Mouse (Mus musculus): ENCODE measurements around the gene Il27ra. TPM values are rescaled to one million over a fixed set of nuclear protein-coding genes. Genes with fewer than 3 reads are reported as not detected.

Gene Il27ra
- polyA plus RNA-seq, 1 experiment from 2014 or later = 1.2 TPM

GRCm38 (mm10) chr8:84067911-84068310, 25.5 kb upstream of the Il27ra start:
- Histone ChIP-seq H3K4me3 (replicated peaks; ENCODE audit: low read depth, low read length) (no peak overlapping the region), H3K27me3 (ENCODE audit: insufficient read depth, low read length) (no peaks in the 10 kb centered on the region), H3K4me2 (ENCODE audit: low read length) (peak overlapping the region; percentile 56), H3K36me3 (ENCODE audit: insufficient read depth, low read length) (no peaks in the 10 kb centered on the region), H3K27ac (no peak overlapping the region; the same call in 1 of the 2 replicates), H3K9ac (ENCODE audit: low read depth, low read length) (peak overlapping the region; percentile 92; the same call in 1 of the 2 replicates), H3K4me1 (replicated peaks; ENCODE audit: insufficient read depth, low read length) (peaks cover 38% of the 10 kb centered on the region), H3K9me3 (replicated peaks; ENCODE audit: low read length) (no peaks in the 10 kb centered on the region)
- DNase-seq (ENCODE audit: low spot score) = no peak
- ATAC-seq (replicated peaks; ENCODE audit: low FRiP score, low read depth) = no peak
- WGBS = 64% methylated on average over 7 of the region's 7 CpGs
- TF ChIP-seq CTCF (IDR thresholded peaks at IDR 0.05; ENCODE audit: low read depth) = no peak

- TF ChIP-seq CTCF (IDR thresholded peaks at IDR 0.05; ENCODE audit: low read depth) = no peak
- Histone ChIP-seq H3K27me3 (ENCODE audit: insufficient read depth, low read length) (no peaks in the 10 kb centered on the region), H3K9ac (ENCODE audit: low read depth, low read length) (peak overlapping the region; percentile 92), H3K4me3 (replicated peaks; ENCODE audit: low read depth, low read length) (peak overlapping the region; percentile 96), H3K4me1 (replicated peaks; ENCODE audit: insufficient read depth, low read length) (peaks cover 32% of the 10 kb centered on the region), H3K27ac (peak overlapping the region; percentile 94), H3K36me3 (ENCODE audit: insufficient read depth, low read length) (no peaks in the 10 kb centered on the region), H3K4me2 (ENCODE audit: low read length) (peak overlapping the region; percentile 56), H3K9me3 (replicated peaks; ENCODE audit: low read length) (no peaks in the 10 kb centered on the region)
- ATAC-seq (replicated peaks; ENCODE audit: low FRiP score, low read depth) (peak; percentile 75), DNase-seq (ENCODE audit: low spot score) (peak; percentile 94)
- under 1% methylated on average over 44 of the region's 58 CpGs for WGBS
These were observed 24.7 kb upstream of the Il27ra start for GRCm38 (mm10) chr8:84067047-84067573.

- no peaks in the 10 kb centered on the region for H3K27me3 ChIP-seq (ENCODE audit: insufficient read depth, low read length)
- under 1% methylated on average over 51 of the region's 51 CpGs for WGBS
- peaks cover 28% of the 10 kb centered on the region for H3K4me1 ChIP-seq (replicated peaks; ENCODE audit: insufficient read depth, low read length)
- peak within 1 kb of the TSS; percentile 92 for H3K9ac ChIP-seq (ENCODE audit: low read depth, low read length)
- peak within 1 kb of the TSS; percentile 71 for H3K4me2 ChIP-seq (ENCODE audit: low read length)
- 0 out of 2 replicates have a peak, but pooled peaks have one; percentile 23 for TF ChIP-seq CTCF (IDR thresholded peaks at IDR 0.05; ENCODE audit: low read depth)
- H3K27ac ChIP-seq = peak within 1 kb of the TSS; percentile 94
- peak; percentile 98 for ATAC-seq (replicated peaks; ENCODE audit: low FRiP score, low read depth)
- DNase-seq (ENCODE audit: low spot score) = peak; percentile 100
- no peaks in the 10 kb centered on the region for H3K36me3 ChIP-seq (ENCODE audit: insufficient read depth, low read length)
- H3K9me3 ChIP-seq (replicated peaks; ENCODE audit: low read length) = no peaks in the 10 kb centered on the region
- peak within 1 kb of the TSS; percentile 96 for H3K4me3 ChIP-seq (replicated peaks; ENCODE audit: low read depth, low read length)
These were observed 24.0 kb upstream of the Il27ra start, which contains the start of gene Rfx1 for GRCm38 (mm10) chr8:84066291-84066930. Rfx1 (plus strand) TSS chr8:84066834.

DNA sequence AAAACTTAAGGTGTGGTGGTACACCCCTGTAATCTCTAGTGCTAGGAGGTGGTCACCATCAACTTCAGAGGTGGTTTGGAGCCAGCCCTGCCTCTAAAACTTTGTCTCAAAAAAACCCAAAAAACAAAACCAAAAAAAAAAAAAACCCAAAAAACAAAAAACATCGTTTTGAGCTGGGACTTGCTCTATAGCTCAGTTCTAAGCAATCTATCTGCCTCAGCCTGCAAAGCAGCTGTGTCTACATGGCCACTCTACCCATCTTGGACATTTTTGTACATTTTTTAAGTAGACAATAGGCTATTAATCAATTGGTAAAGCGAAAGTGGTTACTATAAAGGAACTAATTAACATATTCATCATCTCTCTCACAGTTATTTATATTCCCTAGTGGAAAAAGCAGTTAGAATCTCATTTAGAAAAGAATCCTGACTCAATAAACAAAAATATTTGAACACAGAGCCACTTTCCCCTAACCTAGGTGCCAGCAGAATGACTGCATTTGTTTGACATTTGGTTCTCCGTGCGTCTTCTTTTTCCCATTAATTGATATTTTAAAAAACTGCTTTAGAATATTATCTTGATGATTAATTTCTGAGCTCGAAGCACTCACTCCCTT, 23.2 kb upstream of the Il27ra start:
- peak; percentile 27 for DNase-seq (ENCODE audit: low spot score)
- peak overlapping the region; percentile 70 for H3K27ac ChIP-seq
- no peaks in the 10 kb centered on the region for H3K27me3 ChIP-seq (ENCODE audit: insufficient read depth, low read length)
- peaks cover 24% of the 10 kb centered on the region for H3K4me1 ChIP-seq (replicated peaks; ENCODE audit: insufficient read depth, low read length)
- H3K9me3 ChIP-seq (replicated peaks; ENCODE audit: low read length) = no peaks in the 10 kb centered on the region
- no peak for TF ChIP-seq CTCF (IDR thresholded peaks at IDR 0.05; ENCODE audit: low read depth)
- peak overlapping the region; percentile 49; the same call in 1 of the 2 replicates for H3K9ac ChIP-seq (ENCODE audit: low read depth, low read length)
- ATAC-seq (replicated peaks; ENCODE audit: low FRiP score, low read depth) = no peak
- peak overlapping the region; percentile 41 for H3K4me3 ChIP-seq (replicated peaks; ENCODE audit: low read depth, low read length)
- WGBS = 24% methylated on average over 5 of the region's 5 CpGs
- H3K36me3 ChIP-seq (ENCODE audit: insufficient read depth, low read length) = no peaks in the 10 kb centered on the region
- H3K4me2 ChIP-seq (ENCODE audit: low read length) = peak overlapping the region; percentile 71

DNA sequence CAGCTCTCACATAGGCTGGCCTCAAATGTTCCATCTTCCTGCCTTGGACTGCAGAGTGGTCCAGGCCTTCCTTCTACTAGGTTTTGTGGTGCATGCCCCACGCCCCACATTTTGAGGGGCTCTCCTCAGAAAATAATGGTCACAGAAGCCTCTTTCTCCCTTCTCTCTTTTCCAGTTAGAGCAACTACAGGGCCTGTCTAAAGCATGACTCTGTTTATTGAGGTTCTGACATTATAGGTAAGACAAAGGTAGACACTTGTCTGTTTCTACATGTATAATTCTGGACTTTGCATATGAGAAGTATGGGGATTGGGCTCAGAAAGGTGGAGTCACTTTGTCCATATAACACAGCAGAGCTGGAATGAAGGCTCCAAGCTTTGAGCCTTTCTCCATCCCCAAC, 22.6 kb upstream of the Il27ra start, which contains the start of gene Gm10643:
TSS of gene Gm10643 (minus strand) at position 101 of the 400 bp plus-strand sequence.
- H3K36me3 ChIP-seq (ENCODE audit: insufficient read depth, low read length) = no peaks in the 10 kb centered on the region
- H3K27me3 ChIP-seq (ENCODE audit: insufficient read depth, low read length) = no peaks in the 10 kb centered on the region
- ATAC-seq (replicated peaks; ENCODE audit: low FRiP score, low read depth) = no peak
- peak within 1 kb of the TSS; percentile 41 for H3K4me3 ChIP-seq (replicated peaks; ENCODE audit: low read depth, low read length)
- H3K9ac ChIP-seq (ENCODE audit: low read depth, low read length) = peak within 1 kb of the TSS; percentile 49; the same call in 1 of the 2 replicates
- H3K4me2 ChIP-seq (ENCODE audit: low read length) = peak within 1 kb of the TSS; percentile 71
- DNase-seq (ENCODE audit: low spot score) = no peak
- TF ChIP-seq CTCF (IDR thresholded peaks at IDR 0.05; ENCODE audit: low read depth) = no peak
- H3K9me3 ChIP-seq (replicated peaks; ENCODE audit: low read length) = no peaks in the 10 kb centered on the region
- WGBS = 100% methylated on average over 1 of the region's 1 CpGs
- peak within 1 kb of the TSS; percentile 70 for H3K27ac ChIP-seq
- H3K4me1 ChIP-seq (replicated peaks; ENCODE audit: insufficient read depth, low read length) = peaks cover 24% of the 10 kb centered on the region

GRCm38 (mm10) chr8:84063861-84064610, 21.6 kb upstream of the Il27ra start:
- Histone ChIP-seq H3K9ac (ENCODE audit: low read depth, low read length) (no peak overlapping the region), H3K4me2 (ENCODE audit: low read length) (no peak overlapping the region), H3K36me3 (ENCODE audit: insufficient read depth, low read length) (no peaks in the 10 kb centered on the region), H3K27me3 (ENCODE audit: insufficient read depth, low read length) (no peaks in the 10 kb centered on the region), H3K4me1 (replicated peaks; ENCODE audit: insufficient read depth, low read length) (peaks cover 15% of the 10 kb centered on the region), H3K27ac (no peak overlapping the region), H3K4me3 (replicated peaks; ENCODE audit: low read depth, low read length) (no peak overlapping the region), H3K9me3 (replicated peaks; ENCODE audit: low read length) (no peaks in the 10 kb centered on the region)
- ATAC-seq (replicated peaks; ENCODE audit: low FRiP score, low read depth) (no peak), DNase-seq (ENCODE audit: low spot score) (no peak)
- 57% methylated on average over 8 of the region's 8 CpGs for WGBS
- no peak for TF ChIP-seq CTCF (IDR thresholded peaks at IDR 0.05; ENCODE audit: low read depth)

Data from kidney, postnatal 0 days (tissue).